Mouse (Mus musculus): ENCODE measurements at regions not wholly inside any gene's neighbourhood (a gene's known extent, or its start where the extent isn't known, plus 50 kb on each side); places are given as distances from the start of the nearest gene placed in this dataset.
A peak's percentile ranks its signal among the peaks of the same experiment; 100 is the strongest.
"Not testable (repeated sequence)": the region's sequence is repeated elsewhere in the genome, so short reads cannot be mapped to it uniquely, and the experiment has no call there.

DNA sequence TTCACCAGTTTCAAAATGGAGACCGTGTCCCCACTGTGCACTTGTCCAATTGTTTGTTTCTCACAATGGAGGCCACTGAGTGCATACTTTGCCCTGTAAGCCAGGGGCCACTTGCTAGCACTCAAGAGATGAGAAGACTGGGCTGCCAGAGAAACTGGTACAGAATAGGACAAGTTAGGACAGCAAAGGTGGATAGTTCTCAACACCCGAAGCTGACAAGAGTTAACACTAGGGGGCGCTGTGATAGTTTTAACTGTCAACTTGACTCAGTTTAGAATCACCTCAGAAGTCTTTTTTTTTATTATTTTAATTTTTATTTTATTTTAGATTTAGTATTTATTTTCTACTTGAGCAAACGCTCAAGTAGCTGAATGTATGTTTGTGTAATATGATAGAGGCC is 188.2 kb upstream of the Asap2 start:
- not testable (repeated sequence) for DNase-seq

DNA sequence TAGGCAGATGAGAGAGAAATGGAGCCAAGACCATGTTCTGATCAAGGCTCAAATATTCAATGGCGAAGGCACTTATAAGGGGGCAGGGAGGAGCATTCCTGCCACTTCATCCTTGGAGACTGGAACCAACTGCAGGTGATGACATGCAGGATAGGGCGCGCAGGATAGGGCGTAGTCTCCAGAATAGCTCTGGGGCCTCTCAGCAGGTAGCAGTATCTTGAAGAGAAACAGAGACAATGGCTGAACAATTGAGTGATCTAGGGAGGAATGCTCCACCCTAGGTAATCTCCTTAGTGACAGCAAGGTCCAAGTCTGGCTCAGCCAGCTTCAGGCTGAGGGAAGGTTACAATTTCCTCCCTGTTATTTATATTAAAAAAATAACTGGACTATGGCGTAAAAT is 184.8 kb upstream of the Asap2 start:
- DNase-seq = not testable (repeated sequence)

DNA sequence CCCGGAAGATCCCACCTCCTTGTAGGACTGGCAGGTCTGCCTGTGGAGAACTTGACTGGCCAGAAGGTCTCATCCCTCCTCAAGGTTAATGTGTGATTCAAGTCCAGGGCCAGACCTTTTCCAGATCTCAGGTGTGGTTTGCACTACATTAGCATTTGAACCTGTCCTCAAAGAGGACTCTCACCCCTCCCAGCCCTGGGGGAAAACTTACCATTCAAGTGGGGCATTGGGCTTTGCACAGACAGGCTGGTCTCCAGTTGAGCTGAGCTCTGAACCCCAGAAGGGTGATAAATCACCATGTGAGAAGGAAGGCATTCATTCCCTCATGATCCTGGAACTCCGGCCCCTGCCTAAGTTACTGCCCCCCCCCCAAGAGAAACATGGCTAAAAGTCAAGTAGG is 183.6 kb upstream of the Asap2 start:
- DNase-seq = no peak

DNA sequence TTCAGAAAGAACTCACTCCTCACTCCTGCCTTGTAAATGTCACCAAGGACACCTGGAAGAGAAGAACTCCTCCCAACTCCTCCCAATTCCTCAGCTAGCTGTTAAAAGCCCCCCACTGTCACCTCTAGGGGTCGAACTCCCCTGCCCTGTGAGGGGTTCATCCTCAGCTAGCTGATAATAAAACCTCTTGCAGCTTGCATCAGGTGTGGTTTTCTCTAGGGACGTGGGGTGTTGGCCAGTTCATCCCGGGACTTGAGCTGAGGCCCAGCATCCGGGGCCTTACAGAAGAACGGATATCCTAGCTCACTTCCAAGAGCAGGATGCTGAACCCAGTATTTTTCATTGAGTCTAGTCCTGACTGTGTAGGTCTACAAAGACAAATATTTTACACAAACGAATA is 176.4 kb upstream of the Asap2 start:
- not testable (repeated sequence) for DNase-seq

DNA sequence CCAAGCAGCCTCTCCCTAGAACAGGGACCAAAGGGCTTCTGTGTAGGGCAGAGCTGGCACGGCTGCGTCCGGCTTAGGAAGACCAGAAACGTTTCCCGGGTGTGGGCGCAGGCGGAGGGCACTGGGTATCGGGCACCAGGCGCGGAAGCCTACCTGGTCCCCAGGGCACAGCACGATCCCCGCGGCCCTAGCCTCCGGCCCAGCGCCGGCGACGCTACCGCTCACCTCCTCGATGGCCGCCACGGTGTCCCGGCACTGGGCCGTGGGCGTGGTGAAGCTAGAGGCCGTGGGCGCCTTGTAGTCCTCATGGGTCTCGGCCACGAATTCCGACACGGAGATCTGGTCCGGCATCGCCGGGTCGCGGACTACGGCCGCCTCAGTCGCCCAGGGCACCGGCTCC is 175.1 kb upstream of the Asap2 start:
- DNase-seq = not testable (repeated sequence)

DNA sequence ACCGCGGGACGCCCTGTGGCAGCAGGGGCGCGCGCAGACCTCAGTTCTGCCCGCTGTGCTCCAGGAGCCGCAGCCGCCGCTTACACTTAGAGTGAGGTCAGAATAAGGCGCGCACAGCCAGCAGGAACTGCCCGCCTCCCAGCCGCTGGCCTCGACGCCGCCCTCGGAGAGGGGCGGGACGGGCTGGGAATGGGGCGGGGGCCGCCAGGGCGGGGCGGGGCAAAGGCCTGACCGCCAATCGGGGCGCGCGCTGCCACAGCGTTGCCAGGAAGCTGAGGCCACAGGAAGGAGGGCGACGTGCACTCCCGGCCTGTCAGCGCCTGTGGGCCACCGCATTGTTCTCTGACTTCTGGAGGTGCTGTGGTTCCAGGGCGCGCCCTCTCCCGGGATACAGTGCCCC is 174.7 kb upstream of the Asap2 start:
- peak; percentile 57 for DNase-seq

DNA sequence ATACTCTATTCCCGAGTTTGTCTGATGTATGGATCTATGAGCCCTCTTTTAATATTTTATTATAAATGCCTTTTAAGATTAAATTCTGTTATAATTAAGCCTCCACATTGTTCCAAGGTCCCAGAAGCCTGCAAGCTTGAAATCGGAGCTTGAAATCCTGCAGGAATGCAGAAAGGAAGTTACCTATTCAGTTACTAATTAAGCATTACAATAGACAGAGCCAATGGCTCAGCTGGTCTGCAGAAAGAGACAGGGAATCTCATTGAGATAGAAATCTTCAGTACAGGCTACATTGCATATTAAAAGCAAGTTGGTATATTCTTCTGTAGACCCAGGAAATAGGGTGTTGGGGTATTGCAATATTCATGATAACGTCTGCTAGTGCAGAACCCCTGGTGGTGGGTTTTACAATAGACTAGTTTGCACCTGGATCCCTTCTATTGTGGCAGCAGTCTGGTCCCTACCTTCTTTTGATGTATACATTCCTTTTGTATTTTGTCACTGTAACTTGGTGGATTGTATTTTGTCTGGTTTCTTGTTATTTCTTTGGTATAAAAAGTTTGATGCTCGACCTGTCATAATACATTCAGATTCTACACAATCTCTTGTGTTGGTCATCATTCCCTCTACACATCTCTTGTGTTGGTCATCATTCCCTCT is 146.5 kb upstream of the Asap2 start:
- not testable (repeated sequence) for DNase-seq

DNA sequence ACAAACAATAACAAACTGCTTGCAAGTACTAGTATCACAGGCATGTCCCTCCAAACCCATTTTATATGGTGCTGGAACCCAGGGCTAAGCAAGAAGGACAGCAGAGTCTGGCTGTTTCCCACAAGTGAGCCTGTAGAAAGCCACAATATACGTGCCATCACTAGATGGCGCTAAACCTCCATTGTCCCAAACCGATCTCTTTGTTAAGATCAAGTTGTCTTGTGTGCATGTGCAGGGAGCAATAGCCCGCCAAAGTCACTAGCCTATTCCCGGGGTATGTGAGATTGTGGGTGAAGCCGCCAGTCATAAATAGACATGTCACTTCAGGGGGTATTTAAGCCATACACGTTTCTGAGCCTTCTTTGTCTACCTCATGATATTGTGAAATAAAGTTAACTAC is 145.4 kb upstream of the Asap2 start:
- DNase-seq = peak; percentile 28

DNA sequence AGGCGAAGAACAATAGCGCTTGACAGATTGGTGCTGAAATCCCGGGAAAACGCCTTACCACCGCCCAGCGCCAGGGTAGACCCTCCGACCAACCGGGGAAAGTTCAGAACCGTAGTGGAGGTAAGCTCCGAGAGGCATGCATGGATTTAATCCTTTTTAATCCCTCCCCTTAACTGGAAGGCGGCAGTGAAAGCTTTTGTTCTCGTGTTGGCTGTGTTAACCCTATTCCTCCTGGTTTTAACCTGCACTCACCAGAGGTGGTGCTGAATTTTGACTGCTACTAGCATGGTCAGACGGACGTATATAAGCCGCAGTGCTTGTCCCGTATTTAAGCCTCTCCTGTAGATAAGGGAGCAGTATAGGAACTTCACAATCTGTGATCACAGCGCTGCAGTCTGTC is 145.0 kb upstream of the Asap2 start:
- DNase-seq = no peak

DNA sequence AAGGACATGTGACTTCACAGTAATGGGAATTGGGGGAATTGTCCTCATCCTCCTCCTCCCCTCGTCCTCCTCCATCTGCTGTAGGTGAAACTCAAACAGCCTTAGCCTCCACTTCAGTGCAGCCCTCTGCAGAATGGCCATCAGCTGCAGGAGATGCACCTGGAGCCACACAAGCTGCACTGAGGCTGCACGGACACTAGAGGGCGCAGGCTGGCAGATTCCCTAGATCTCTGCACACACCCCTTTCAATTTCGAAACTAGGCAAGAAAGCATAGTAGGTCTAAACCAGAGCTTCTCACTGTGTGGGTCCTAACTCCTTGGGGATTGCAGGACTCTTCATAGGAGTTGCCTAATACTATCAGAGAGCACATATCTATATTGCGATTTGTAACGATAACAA is 106.2 kb upstream of the Asap2 start:
- DNase-seq = not testable (repeated sequence)

DNA sequence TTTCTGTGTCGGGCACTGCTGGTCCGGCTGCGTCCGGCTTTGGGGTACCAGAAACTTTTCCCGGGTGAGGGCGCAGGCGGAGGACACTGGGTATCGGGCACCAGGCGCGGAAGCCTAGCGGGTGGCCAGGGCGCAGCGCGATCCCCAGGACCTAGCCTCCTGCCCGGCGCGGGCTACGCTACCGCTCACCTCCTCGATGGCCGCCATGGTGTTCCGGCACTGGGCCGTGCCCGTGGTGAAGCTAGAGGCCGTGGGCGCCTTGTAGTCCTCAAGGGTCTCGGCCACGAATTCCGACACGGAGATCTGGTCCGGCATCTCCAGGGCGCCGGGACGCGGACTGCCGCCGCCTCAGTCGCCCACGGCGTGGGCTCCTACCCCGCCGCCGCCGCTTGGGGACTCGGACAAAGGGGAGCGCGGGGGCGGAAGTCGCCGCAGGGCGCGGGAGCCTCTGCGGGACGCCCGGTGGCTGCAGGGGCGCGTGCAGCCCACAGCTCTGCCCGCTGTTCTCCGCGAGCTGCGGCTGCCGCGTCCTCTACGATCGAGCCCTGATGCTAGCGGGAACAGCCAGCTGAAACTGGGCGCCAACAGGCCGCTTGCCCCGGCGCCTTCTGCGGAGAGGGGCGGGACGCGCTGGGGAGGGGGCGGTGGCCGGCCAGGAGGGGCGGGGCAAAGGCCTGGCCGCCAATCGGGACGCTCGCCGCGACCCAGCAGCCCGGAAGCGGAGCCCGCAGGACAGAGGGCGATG is 69.4 kb upstream of the Asap2 start:
- DNase-seq = peak; percentile 84

DNA sequence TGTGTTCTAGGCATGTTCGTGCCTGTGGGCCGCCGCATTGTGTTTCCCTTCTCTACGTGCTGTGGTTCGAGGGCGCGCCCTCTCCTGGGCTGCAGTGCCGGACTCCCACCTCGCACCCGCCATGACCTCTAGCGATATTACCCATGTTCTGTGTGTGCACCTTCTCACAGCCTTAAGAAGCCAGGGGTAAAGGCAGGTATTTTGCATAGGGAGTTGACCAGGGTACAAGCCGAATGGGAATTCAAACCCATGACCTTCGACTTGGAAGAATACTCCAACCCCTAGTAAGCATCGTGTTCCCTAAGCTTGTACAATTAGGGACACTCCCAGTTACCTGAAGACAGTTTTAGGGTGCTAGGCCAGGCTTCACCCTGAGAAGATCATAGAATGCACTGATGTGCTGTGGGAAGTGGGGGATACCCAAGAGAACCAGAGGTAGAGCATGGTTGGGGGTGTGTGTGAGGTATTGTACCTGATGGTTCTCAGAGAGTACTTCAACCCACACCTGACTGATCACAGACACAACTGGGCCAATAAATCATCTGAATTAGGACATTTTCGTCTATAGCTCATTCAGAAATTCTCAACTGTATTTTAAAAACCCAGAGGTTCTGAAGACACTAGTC is 68.7 kb upstream of the Asap2 start:
- not testable (repeated sequence) for DNase-seq

DNA sequence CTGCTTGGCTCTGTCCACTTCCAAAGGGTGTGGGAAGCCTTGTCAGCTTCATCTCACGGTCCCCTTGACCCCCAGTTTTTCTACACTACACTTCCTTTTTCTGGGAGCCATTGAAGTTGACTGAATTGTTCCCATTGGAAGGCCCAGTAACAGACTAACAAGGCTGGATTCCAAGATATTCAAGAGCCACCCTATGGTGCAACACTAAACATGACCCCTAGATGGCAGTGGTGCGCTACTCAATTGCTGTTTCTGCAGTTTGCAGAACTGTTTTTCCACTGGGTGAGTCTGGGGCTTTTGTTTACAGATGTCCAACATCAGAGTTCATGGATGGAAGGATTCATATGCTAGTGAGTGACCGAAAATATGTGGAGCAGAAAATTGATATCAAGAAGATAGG is 61.3 kb upstream of the Asap2 start:
- peak; percentile 65 for DNase-seq
